Mouse (Mus musculus) cerebellum, postnatal 25 days (tissue): ENCODE measurements around the gene Ager.

ENCODE experiments used
- DNase-seq, 2 experiments: peaks; one replicate each; pipeline ENCODE4 v3.0.0; 2021; ENCODE audit warnings: mixed read lengths in 2 of 2

The Ager gene

GRCm38 (mm10) chr17:34605609-34606008 lies 7.9 kb downstream of the Ager start:
- DNase-seq: peak; percentile 97 to 99

- DNase-seq: peak in 1 of 2 experiments; percentile 39
Measured at GRCm38 (mm10) chr17:34606186-34607039, 8.8 kb downstream of the Ager start.

GRCm38 (mm10) chr17:34607997-34608396 lies 10.3 kb downstream of the Ager start:
- DNase-seq: peak; percentile 42 to 71

GRCm38 (mm10) chr17:34611050-34611449 lies 13.4 kb downstream of the Ager start:
- peak in 1 of 2 experiments; percentile 35 for DNase-seq

GRCm38 (mm10) chr17:34613054-34613645 lies 15.5 kb downstream of the Ager start:
- DNase-seq: no peak

GRCm38 (mm10) chr17:34613830-34614229 lies 16.2 kb downstream of the Ager start:
- DNase-seq: no peak

GRCm38 (mm10) chr17:34615871-34616270 lies 18.2 kb downstream of the Ager start, which contains the start of gene Egfl8:
TSS of gene Egfl8 (minus strand) at chr17:34615971.
- no peak for DNase-seq

GRCm38 (mm10) chr17:34618999-34619398 lies 21.3 kb downstream of the Ager start:
- peak; percentile 72 to 85 for DNase-seq

- DNase-seq: no peak
Measured at GRCm38 (mm10) chr17:34621006-34621405, 23.3 kb downstream of the Ager start.

- DNase-seq: no peak
Measured at GRCm38 (mm10) chr17:34623161-34623560, 25.5 kb downstream of the Ager start.

GRCm38 (mm10) chr17:34624981-34625380 lies 27.3 kb downstream of the Ager start:
- no peak for DNase-seq

- DNase-seq: no peak
Measured at GRCm38 (mm10) chr17:34626062-34626772, 28.6 kb downstream of the Ager start.

- no peak for DNase-seq
Measured at GRCm38 (mm10) chr17:34626773-34627092, 29.1 kb downstream of the Ager start.

GRCm38 (mm10) chr17:34627093-34627942 lies 29.7 kb downstream of the Ager start:
- peak; percentile 87 to 92 for DNase-seq

- DNase-seq: peak; percentile 89 to 92
Measured at GRCm38 (mm10) chr17:34627943-34628643, 30.4 kb downstream of the Ager start, which contains the start of gene Ppt2. TSS of gene Ppt2 (minus strand) at chr17:34628510.

GRCm38 (mm10) chr17:34628644-34628967 lies 30.9 kb downstream of the Ager start:
- no peak for DNase-seq

GRCm38 (mm10) chr17:34629221-34629751 lies 31.6 kb downstream of the Ager start, which contains the start of gene Prrt1:
TSS of gene Prrt1 (plus strand) at chr17:34629533.
- peak; percentile 73 to 75 for DNase-seq

- DNase-seq: peak; percentile 71 to 83
Measured at GRCm38 (mm10) chr17:34629796-34630603, 32.3 kb downstream of the Ager start.

GRCm38 (mm10) chr17:34630761-34631301 lies 33.2 kb downstream of the Ager start:
- DNase-seq: peak; percentile 72 to 78

- peak; percentile 66 to 70 for DNase-seq
Measured at GRCm38 (mm10) chr17:34631647-34632046, 34.0 kb downstream of the Ager start.
